Mouse (Mus musculus) ES-E14 (cell line): ENCODE results near the gene Rora. TPM values are rescaled to one million over a fixed set of nuclear protein-coding genes. Genes with fewer than 3 reads are reported as not detected.

Experiments
- DNase-seq: peaks from one replicate; pipeline ENCODE4 v3.0.0-alpha.2; 2013; ENCODE audit warnings: low read depth, low spot score
- H3K27ac ChIP-seq: 2 replicates; pipeline ENCODE4 v1.5.1; 2012; ENCODE audit warnings: low read depth, mild to moderate bottlenecking, low read length, moderate library complexity, mixed read lengths; ENCODE audit not compliant: poor library complexity, insufficient read depth, severe bottlenecking
- H3K36me3 ChIP-seq: 2 replicates; pipeline ENCODE4 v1.6.1; 2012; ENCODE audit warnings: mild to moderate bottlenecking, low read length, moderate library complexity, mixed read lengths; ENCODE audit not compliant: control insufficient read depth, poor library complexity, insufficient read depth, severe bottlenecking
- H3K4me1 ChIP-seq, 2 experiments: fragments of 150-350 bp in 1 of 2; sonication (generic) in 1 of 2; 2 replicates each; pipeline ENCODE4 v1.6.1; 2012; ENCODE audit warnings: low read length in 2 of 2, mild to moderate bottlenecking in 1 of 2, mixed read lengths in 1 of 2; ENCODE audit not compliant: control insufficient read depth in 2 of 2, insufficient read depth in 2 of 2, poor library complexity in 1 of 2
- H3K4me3 ChIP-seq, 2 experiments: fragments of 150-350 bp in 1 of 2; sonication (generic) in 1 of 2; 2 replicates each; pipeline ENCODE4 v1.5.1; 2012; ENCODE audit warnings: low read length in 2 of 2, low read depth in 1 of 2, mild to moderate bottlenecking in 1 of 2, mixed read lengths in 1 of 2; ENCODE audit not compliant: insufficient read depth in 1 of 2, poor library complexity in 1 of 2, severe bottlenecking in 1 of 2
- H3K9ac ChIP-seq: 2 replicates; pipeline ENCODE4 v1.6.1; 2012; ENCODE audit warnings: low read depth, mild to moderate bottlenecking, low read length, mixed read lengths; ENCODE audit not compliant: poor library complexity, insufficient read depth, severe bottlenecking
- H3K9me3 ChIP-seq: fragments of 150-350 bp; sonication (generic); 2 replicates; pipeline ENCODE4 v1.6.1; 2012; ENCODE audit warnings: low read depth, mild to moderate bottlenecking, low read length; ENCODE audit not compliant: control insufficient read depth, insufficient read depth
- CHD2 ChIP-seq: IDR thresholded peaks from 2 replicates; pipeline ENCODE4 v1.6.1; 2014; ENCODE audit warnings: mild to moderate bottlenecking, low read depth, low read length, inconsistent platforms
- HCFC1 ChIP-seq: IDR thresholded peaks from 2 replicates; pipeline ENCODE4 v1.6.1; 2012; ENCODE audit warnings: low read length, inconsistent platforms, borderline replicate concordance; ENCODE audit not compliant: insufficient read depth
- MAFK ChIP-seq: IDR thresholded peaks from 2 replicates; pipeline ENCODE4 v1.6.1; 2014; ENCODE audit warnings: mild to moderate bottlenecking, low read depth, low read length, inconsistent platforms; ENCODE audit not compliant: insufficient read depth
- ZC3H11A ChIP-seq: IDR thresholded peaks from 2 replicates; pipeline ENCODE4 v1.6.1; 2012; ENCODE audit warnings: low read depth, mild to moderate bottlenecking, inconsistent platforms, low read length, borderline replicate concordance
- ZNF384 ChIP-seq: IDR thresholded peaks from 2 replicates; pipeline ENCODE4 v1.6.1; 2012; ENCODE audit warnings: low read depth, low read length, inconsistent platforms
- in situ Hi-C, 2 experiments: fragments of 600-800 bp; cut with MboI; formaldehyde crosslinking; loops; one replicate each; pipeline ENCODE4 v1.15.1; 2025; ENCODE audit warnings: low sequenced_read_pairs in 2 of 2, inconsistent platforms in 1 of 2; ENCODE audit not compliant: unreplicated experiment in 2 of 2
- total RNA-seq: library from RNA; depleted of rRNA; stranded (reverse); fragments of 300-350 nt; gene quantifications from 2 replicates; pipeline ENCODE4 v1.2.3, GENCODE M21; 2012

Rora gene
- total RNA-seq, 1 experiment: 2.1 TPM

DNA sequence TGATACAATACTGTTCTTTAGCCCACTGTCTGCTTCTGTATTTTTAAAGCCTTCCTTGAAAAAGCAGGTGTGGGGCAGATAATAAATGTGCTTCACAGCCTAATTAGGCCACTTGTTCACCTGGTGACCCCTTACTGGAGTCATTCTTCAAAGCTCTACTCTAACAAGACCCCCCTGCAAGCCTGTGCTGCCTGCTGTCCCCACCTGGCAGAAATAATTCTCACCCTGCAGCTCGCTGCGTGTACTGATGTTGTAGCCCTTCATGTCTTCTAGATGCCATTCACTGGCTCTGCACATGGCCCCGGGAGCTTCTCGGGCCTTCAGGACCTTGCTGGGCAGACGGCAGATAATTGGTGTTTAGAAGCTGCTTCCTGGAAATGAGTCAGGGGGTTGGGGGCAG, 604.9 kb downstream of the Rora start:
- no peak overlapping the region for H3K9ac ChIP-seq
- no peak overlapping the region for H3K27ac ChIP-seq
- DNase-seq: no peak

DNA sequence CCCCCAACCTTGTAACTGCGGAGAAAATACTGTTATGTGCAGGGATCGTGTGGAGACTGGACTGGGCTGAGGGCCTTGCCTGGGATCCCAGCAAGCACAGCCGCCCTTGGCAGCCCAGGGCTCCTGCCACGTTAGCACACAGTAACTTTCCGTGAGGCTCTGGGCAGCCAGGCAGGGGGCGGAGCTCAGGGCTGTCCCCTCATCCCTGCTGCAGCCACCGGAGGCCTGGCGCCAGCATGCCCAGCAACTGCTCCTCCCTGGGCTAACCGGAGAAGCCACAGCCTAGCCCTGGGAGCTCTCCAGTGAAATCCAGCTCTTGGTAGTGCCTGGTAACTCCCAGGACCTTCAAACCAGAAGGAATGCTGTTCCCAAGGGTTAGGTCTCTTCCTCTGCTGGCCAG, 605.8 kb downstream of the Rora start:
- Histone ChIP-seq H3K27ac (no peak overlapping the region), H3K9ac (no peak overlapping the region), H3K36me3 (no peaks in the 10 kb centered on the region), H3K4me1 (no peaks in the 10 kb centered on the region), H3K9me3 (no peaks in the 10 kb centered on the region), H3K4me3 (no peak overlapping the region; a peak in 1 of 4 replicates)
- in situ Hi-C loops: no loop called here
- TF ChIP-seq CHD2 (no peak), ZC3H11A (no peak), ZNF384 (no peak), HCFC1 (no peak), MAFK (no peak)
- DNase-seq: no peak

More for the DNA sequence above, 604.9 kb downstream of the Rora start:
- Histone ChIP-seq H3K4me3 (no peak overlapping the region), H3K4me1 (no peaks in the 10 kb centered on the region), H3K9me3 (no peaks in the 10 kb centered on the region), H3K36me3 (no peaks in the 10 kb centered on the region)
- TF ChIP-seq HCFC1 (no peak), ZNF384 (no peak), MAFK (no peak), ZC3H11A (no peak), CHD2 (no peak)
- in situ Hi-C loops: no loop called here

DNA sequence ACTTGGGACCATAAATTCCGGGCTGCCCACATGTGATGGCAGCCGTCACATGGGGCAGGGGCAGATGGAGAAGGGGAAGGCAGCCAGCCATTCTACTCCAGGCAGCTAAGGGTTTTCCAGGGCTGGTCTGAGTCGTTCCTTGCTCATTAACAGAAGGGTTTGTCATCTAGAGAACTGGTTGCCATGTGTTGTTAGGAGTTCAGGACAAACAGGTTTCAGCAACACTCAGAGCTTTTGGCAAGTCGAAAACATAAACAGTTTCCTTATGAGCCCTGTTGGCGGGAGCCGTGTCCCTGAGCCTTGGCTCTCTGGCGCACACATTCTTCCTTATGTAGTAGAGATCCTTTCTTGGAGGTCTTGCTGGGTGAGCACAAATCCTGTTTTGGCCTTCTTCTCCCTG, 611.6 kb downstream of the Rora start:
- in situ Hi-C loops: no loop called here
- Histone ChIP-seq H3K27ac (no peak overlapping the region), H3K4me3 (no peak overlapping the region), H3K9me3 (no peaks in the 10 kb centered on the region), H3K36me3 (no peaks in the 10 kb centered on the region), H3K9ac (no peak overlapping the region), H3K4me1 (no peaks in the 10 kb centered on the region)
- TF ChIP-seq HCFC1 (no peak), MAFK (no peak), CHD2 (no peak), ZC3H11A (no peak), ZNF384 (no peak)
- DNase-seq: no peak

DNA sequence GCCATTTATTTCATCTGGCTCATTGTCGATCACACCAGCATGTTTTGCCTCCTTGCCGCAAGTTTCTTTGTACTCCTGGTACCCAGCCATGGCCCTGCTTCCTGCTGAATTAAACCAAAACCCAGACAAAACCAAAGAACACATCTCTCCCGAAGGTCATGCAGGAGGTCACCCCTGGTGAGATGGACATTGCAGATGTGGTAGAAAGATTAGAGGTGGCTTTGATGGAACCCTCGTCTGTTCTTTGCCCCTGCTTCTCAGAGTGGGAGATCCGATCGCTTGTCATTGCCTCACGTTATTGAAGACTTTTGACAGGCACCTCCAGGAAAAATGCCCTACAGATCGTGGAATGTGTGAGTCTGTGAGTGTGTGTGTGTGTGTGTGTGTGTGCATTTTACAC, 616.8 kb downstream of the Rora start:
- TF ChIP-seq HCFC1 (no peak), CHD2 (no peak), MAFK (no peak), ZC3H11A (no peak), ZNF384 (no peak)
- in situ Hi-C loops: no loop called here
- Histone ChIP-seq H3K4me3 (no peak overlapping the region), H3K27ac (no peak overlapping the region), H3K4me1 (no peaks in the 10 kb centered on the region), H3K36me3 (no peaks in the 10 kb centered on the region), H3K9me3 (no peaks in the 10 kb centered on the region), H3K9ac (no peak overlapping the region)
- DNase-seq: no peak

DNA sequence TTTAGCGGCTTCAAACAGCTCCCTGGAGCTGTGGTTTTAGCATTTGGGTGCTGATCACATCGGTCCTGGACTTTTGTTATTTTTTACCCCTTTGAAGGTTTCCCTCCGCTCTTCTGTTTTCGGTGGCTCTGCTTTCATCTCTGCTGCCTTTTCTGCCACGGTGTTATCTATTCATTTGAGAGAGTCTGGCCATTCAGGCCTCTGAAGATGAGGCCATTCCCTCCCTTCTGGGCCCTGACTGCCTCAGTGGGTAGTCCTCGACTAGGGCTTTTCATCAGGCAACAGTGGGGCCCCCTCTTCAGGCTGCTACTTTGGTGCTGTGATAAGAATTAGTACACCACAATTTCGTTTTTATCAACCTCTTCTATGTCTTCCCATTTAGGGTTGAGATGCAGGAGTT, 617.3 kb downstream of the Rora start:
- H3K4me1 ChIP-seq: no peaks in the 10 kb centered on the region
- no peak overlapping the region for H3K27ac ChIP-seq
- TF ChIP-seq MAFK (no peak), HCFC1 (no peak)
- no peak for DNase-seq
- no peaks in the 10 kb centered on the region for H3K9me3 ChIP-seq
- no peak overlapping the region for H3K9ac ChIP-seq
- no peaks in the 10 kb centered on the region for H3K36me3 ChIP-seq
- H3K4me3 ChIP-seq: no peak overlapping the region
- in situ Hi-C loops: no loop called here
